Mouse (Mus musculus) megakaryocyte-erythroid progenitor cell, adult 5-6 weeks (primary cell): ENCODE measurements around the gene Fam13c. TPM values are rescaled to one million over a fixed set of nuclear protein-coding genes. Genes with fewer than 3 reads are reported as not detected.
"Not testable (repeated sequence)": the region's sequence is repeated elsewhere in the genome, so short reads cannot be mapped to it uniquely, and the experiment has no call there.

Source experiments
- ATAC-seq: replicated peaks from 2 replicates; pipeline ENCODE4 v1.8.0; 2016; ENCODE audit warnings: mild to moderate bottlenecking, inconsistent platforms; ENCODE audit not compliant: severe bottlenecking, poor library complexity, low FRiP score, low TSS enrichment
- total RNA-seq, 2 experiments: library from RNA; stranded (forward) in 1 of 2; stranded (reverse) in 1 of 2; fragments of 200-1000, 215-1000 nt in 1 of 2; fragments of >200 nt in 1 of 2; fragmentation: Nextera tagmentation in 1 of 2; gene quantifications; 2 replicates each; pipeline ENCODE4 v1.2.3; 2014 to 2017

The Fam13c gene
- total RNA-seq (2014; fragmentation: Nextera tagmentation) (not detected in 2 replicates), total RNA-seq (2017) (not detected in 2 replicates)

GRCm38 (mm10) chr10:70439676-70440521 is at the start of gene Fam13c:
Gene Fam13c (plus strand): TSS chr10:70440481.
- ATAC-seq, result no peak

- ATAC-seq, result no peak
Measured at GRCm38 (mm10) chr10:70395900-70396299, 44.4 kb upstream of the Fam13c start.

GRCm38 (mm10) chr10:70398224-70398623 is 42.1 kb upstream of the Fam13c start:
- no peak for ATAC-seq

- no peak for ATAC-seq
Measured at GRCm38 (mm10) chr10:70402006-70402405, 38.3 kb upstream of the Fam13c start.

- ATAC-seq, result no peak
Measured at GRCm38 (mm10) chr10:70402711-70403110, 37.6 kb upstream of the Fam13c start.

GRCm38 (mm10) chr10:70417811-70418486 is 22.3 kb upstream of the Fam13c start:
- no peak for ATAC-seq

GRCm38 (mm10) chr10:70419282-70420264 is 20.7 kb upstream of the Fam13c start:
- ATAC-seq, result no peak

- no peak for ATAC-seq
Measured at GRCm38 (mm10) chr10:70426373-70426772, 13.9 kb upstream of the Fam13c start.

GRCm38 (mm10) chr10:70428121-70428662 is 12.1 kb upstream of the Fam13c start:
- ATAC-seq, result no peak

GRCm38 (mm10) chr10:70429341-70429740 is 10.9 kb upstream of the Fam13c start:
- ATAC-seq, result no peak

- no peak for ATAC-seq
Measured at GRCm38 (mm10) chr10:70433334-70433733, 6.9 kb upstream of the Fam13c start.

- not testable (repeated sequence) for ATAC-seq
Measured at GRCm38 (mm10) chr10:70433736-70434135, 6.5 kb upstream of the Fam13c start.

GRCm38 (mm10) chr10:70436656-70437055 is 3.6 kb upstream of the Fam13c start:
- no peak for ATAC-seq

GRCm38 (mm10) chr10:70437289-70437688 is 3.0 kb upstream of the Fam13c start:
- no peak for ATAC-seq

GRCm38 (mm10) chr10:70440639-70441461 is 569 bp downstream of the Fam13c start:
- no peak for ATAC-seq

- ATAC-seq, result no peak
Measured at GRCm38 (mm10) chr10:70442156-70442555, 1.9 kb downstream of the Fam13c start.

GRCm38 (mm10) chr10:70442623-70443022 is 2.3 kb downstream of the Fam13c start:
- no peak for ATAC-seq

- no peak for ATAC-seq
Measured at GRCm38 (mm10) chr10:70447787-70448186, 7.5 kb downstream of the Fam13c start.
